Mouse (Mus musculus) frontal cortex, postnatal 14 days (tissue): ENCODE results near the gene Ube2r2.
A peak's percentile ranks its signal among the peaks of the same experiment; 100 is the strongest.

ENCODE experiments used
- DNase-seq, 2 experiments: peaks; one replicate each; pipeline ENCODE4 v3.0.0; 2022; ENCODE audit warnings: low spot score in 2 of 2

Gene Ube2r2

DNA sequence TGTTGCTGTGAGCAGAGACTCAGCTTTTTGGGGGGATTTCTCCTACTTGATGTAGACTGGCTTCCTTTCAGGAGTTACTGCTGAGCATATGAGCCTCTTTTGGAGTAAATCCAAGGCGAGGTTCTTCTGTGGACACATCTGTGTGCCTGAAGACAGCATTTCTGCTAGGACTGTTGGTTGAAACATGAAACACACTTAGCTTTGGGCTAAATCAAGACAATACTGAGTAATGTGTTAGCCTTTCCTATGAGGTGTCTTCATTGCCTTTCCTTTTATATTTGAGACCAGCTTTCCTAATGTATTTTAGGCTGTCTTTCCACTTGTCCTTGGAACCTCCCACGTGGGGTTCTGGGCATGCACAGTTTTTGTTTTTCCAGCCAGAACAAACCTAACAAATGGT, 39.1 kb downstream of the Ube2r2 start:
- DNase-seq, result no peak

DNA sequence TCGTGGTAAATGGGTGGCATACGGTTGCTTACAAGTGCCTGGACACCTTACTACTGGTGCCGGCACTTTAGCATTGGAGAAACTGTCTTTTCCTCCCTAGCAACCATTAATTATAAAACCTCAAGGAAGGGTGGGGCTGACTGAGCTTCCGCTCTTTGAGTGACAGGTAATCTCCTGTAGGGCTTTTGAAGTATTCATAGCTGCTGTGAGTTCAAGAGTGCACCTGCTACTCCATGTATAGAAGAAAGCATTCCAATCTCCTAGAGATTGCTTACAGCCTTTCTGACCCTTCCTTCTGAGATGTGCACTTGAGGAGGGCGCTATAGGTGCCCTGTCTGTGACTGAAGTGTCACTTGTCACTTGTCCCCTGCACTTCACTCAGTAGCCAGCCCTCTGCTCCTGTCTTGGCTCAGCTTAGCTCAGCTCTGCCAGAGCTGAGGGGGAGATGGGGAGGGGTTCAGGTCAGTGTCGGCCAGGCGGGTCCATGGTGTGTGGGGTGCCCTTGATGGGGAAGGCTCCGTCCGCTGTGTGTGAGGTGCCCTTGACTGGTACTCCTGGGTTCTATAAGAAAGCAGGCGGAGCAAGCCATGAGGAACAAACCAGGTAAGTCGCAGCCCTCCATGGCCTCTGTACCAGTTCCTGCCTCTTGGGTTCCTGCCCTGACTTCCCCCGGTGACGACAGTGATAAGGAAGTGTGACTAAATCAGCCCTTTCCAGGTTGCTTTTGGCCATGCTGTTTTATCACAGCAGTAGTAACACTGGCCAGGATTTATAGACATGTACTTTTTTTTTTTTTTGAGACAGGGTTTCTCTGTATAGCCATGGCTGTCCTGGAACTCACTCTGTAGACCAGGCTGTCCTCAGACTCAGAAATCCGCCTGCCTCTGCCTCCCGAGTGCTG, 44.5 kb downstream of the Ube2r2 start:
- no peak for DNase-seq

DNA sequence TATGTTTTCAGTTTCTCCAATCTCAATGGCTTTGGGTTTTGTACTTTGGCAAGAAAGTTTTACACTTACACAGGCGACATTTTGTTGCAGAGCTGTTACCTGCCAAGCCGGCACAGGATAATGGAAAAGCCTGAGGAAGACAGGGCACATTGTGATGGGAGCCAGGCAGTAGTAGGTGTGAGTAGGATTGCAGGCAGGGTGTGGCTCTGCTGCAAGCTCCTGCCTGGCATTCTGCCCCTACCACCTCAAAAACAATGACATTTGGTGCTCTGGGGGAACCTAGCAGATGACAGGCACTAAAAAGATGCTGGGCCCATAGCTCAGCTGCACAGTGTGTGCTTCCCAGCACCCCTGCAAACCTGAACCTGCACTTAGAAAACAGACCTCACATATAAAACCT, 54.3 kb downstream of the Ube2r2 start:
- no peak for DNase-seq

DNA sequence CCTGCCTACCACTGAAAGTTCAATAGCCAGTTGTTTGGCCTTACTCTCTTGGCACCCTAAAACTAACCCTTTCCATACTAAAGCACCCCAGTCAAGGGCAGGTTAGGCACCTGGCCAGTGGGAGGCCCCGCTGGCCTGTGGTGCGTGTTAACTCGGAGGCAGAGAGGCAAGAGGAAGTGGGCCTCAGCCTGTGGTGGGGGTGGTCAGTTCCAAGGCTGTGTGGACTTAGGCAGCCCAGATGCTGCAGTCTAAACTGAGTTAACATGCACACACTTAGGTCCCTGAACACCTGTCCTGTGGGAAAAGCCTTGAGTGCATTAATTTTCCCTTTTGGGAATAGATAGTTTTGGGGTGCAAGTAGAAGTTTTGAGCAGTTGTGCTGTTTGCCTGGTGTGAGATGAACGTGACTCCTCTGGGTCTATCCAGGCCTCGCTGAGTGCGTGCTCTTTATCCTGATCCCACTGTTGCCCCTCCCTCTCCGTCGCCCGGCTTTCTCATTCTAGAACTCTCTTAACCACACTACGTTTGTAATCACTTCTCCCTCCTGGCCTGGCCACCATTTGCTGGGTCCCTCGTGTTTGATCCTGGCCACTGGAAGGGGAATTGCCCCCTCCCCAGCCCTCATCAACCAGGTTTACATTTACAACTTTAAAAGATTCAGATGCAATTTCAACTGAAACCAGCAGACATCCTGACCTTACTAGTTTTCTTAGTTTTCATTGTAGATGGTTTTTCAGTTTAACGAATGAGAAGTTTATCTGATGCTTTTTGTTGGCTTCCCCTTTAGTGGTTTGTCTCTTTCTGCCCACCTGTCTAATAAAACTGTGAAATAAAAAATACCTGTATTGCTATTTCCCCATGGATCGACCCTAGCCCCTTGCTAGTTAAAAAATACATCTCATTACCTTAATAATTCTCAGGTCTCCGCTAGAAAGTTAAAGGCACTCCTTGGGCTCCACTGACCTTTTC, 57.3 kb downstream of the Ube2r2 start:
- no peak for DNase-seq

DNA sequence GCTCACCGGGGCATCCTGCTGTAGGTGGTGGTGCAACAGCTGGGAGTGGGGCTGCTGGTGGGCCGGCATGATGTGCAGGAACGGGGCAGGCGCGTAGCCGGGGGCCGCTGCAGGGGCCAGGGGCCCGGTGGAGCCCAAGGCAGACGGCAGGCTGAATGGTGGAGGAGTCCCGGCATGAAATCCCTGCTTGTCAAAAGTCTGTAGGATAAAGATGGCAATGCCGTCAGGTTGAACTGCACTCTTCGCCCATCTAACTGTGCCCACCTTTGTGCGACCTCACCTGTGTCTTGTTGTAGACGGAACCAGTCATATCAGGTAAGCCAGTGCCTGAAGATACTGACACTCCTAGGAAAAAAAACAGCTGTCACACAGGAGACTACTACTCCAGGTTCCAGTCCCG, 59.8 kb downstream of the Ube2r2 start:
- no peak for DNase-seq

DNA sequence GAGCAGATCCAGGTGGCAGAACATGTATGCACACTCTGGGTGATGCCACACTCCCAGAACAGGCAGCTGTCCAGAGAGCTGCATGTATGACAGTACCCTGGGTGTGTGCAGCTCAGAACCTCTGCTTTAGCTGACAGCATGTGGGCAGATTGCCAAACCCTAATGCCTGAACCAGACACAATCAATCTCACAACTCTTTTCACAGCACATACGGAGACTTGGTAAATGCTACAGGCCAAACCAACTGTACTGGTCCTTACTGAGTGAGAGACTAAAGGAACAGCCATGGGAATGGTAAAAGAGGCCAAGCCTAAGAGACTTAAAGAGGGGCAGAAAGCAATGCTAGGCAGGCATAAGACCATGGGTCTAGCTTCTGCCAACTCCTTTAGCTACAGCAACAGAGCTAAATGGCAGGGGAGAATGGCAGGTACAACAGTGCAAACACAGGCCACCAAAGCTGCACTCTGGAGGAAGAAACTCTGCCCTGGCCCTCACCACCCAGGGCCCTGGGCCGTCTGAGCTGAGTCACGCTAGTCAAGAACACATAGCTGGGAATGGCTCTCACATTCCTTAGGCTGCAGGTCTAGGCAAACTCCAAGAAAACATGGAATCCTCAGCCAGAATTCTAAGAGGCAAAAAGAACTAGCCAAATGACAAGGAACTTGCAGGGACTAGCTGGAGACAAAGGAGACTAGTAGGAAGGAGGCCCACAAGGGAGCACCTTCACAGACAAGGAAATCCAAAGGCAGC, 61.5 kb downstream of the Ube2r2 start:
- DNase-seq, result no peak

DNA sequence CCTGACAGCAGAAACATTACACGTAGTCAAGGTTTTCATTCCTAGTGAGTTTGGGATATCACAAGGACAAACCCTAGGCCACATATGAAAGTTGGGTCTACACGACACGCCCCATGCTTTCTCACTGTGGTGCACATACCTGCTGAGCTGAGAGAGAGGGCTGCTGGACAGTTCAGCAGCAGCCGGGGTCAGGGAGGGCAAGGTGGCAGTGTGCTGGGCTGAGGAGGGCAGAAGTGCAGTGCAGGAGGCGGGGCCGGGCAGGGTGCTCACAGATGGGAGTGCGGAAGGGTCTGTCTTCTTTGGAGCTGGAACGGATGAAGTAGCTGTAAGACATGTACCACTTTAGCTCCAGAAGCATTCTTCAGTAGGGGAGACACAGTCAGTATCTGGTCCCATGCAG, 66.6 kb downstream of the Ube2r2 start:
- no peak for DNase-seq

DNA sequence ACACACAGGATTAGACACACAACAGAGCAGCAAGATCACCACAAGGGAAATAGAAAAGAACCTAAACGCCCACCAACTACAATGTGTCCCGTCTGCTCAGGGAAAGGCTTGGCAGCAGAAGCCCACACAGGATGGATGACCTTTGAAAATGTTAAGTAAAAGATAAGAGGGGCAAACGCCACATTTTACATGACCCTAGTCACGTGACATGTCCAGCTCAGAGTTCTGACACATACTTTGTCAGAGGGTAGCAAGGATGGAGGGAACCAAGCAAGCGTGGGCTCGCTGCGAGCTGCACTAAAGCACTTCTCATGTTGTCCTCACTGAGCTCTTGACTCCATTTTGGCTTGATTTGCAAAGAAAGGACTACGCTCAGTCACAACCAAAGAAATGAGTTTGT, 70.2 kb downstream of the Ube2r2 start:
- DNase-seq, result no peak

DNA sequence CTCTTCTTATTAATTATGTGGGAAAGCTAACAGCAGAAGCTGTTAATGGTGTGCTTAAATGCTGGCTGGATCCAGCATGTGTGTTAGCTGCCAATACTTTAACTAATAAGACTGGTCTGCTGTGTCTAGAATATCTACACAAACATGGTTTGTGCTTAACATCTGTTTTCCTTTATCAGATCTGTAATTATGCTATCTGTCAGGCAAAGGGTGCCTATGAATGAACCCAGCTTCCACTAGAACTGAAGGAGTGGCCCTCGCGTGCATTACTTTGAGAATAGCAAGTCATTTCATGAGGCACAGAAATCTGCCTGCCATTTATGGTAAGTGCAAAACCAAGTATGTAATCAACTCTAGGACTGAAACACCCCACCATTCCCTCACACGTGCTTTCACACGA, 72.5 kb downstream of the Ube2r2 start:
- no peak for DNase-seq

DNA sequence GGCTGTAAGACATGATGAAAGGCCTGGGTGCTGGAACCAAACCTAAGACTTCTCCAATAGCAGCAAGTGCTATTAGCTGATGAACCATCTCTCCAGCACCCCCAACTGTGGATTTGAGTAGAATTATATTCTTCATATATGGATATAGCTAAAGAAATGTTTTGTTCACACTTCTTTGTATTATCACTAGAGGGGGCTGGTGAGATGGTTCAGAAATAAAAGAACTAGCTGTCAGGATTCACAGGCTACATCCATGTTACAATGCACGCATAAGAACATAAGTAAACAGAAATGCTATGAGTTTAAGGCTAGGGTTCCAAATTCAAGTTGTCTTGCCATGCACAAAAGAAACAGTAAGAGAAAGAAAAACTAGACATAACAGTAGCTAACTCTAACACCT, 89.9 kb downstream of the Ube2r2 start:
- no peak for DNase-seq

DNA sequence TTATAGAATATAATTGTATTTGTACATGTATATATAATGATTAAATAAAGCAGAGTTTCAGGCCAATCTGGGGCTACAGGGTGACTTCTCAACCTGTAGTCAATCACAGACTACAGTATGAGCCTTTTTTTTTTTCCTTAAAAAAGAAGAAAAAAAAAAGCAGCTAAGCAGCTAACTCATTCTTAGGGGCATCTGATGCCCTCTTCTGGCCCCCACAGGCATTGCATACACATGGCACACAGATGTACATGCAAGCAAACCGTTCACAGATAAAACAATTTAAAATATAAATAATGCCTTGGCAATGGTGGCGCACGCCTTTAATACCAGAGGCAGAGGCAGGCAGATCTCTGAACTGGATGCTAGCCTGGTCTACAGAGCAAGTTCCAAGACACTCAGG, 90.8 kb downstream of the Ube2r2 start:
- peak; percentile 15 to 34 for DNase-seq

DNA sequence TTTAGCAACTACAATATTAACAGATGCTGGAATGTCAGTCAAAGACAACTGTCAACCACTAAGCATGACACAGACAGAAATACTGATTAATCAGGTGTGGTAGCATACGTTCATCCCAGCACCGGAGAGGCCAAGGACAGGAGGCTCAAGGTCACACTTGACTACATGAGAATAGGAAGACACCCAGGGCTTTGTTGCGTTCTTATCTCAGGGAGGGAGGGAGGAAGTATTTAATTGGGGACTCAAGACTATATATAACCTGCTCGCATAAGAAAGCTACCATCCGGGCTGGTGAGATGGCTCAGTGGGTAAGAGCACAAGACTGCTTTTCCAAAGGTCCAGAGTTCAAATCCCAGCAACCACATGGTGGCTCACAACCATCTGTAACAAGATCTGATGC, 100.1 kb downstream of the Ube2r2 start:
- DNase-seq, result no peak

DNA sequence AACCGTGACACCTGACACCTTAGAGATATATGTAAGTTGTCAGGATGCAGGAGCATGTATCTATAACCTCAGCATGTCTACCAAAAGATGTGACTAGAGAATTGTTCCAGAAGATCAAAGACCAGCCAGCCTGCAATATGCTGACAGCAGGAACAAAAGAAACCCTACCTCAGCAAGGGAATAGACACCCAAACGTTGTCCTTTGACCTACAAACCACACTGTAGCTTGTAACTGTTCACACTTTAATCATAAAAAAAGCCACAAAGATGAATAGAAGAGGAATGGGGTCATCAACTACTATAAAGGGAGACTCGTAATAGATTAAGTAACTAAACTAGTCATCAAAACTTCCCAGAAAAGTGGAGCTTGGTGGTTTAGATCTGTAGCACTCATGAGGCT, 105.4 kb downstream of the Ube2r2 start:
- no peak for DNase-seq
